In genomic region chr2:48412683-48413440, GRCm38 (mm10) we compare ENCODE assay signal across 14 mouse cellular contexts.
A peak's percentile ranks its signal among the peaks of the same experiment; 100 is the strongest.
DNase-seq lines count a peak whose midpoint lies in the region; TF ChIP-seq lines count a peak whose summit lies in the region.
"Had no signal": no experiment of that assay in that cellular context is flagged by ENCODE, and none has a peak within 500 bp of the region (broad histone marks: within the 10 kb centered on the region; RNA-seq: fewer than 3 reads in every experiment).

No protein-coding gene starts in this region.

- WGBS in small intestine, adult 2 months: 25% methylated on average over 4 of the region's 4 CpGs

- no peaks in the 10 kb centered on the region for H3K27me3 ChIP-seq in small intestine, adult 2 months (ENCODE audit: control insufficient read depth, insufficient read depth, low read length)

- no peak for TF ChIP-seq POLR2A in small intestine, adult 2 months (IDR thresholded peaks at IDR 0.05; ENCODE audit: low read depth, low read length)

- no peak overlapping the region for H3K4me3 ChIP-seq in small intestine, adult 2 months (ENCODE audit: low read depth, low read length)

- H3K4me1 ChIP-seq in small intestine, adult 2 months (ENCODE audit: control insufficient read depth, insufficient read depth, insufficient read length, low read length): peaks cover 20% of the 10 kb centered on the region; the same call in 1 of the 2 replicates

- peak; percentile 44 to 59 for DNase-seq in lung, adult 18-20 months
- no peak for DNase-seq in lung, postnatal 14 days
- peak; percentile 85 for DNase-seq in kidney, adult 11 months
- DNase-seq in kidney, postnatal 14 days: peak; percentile 73
- DNase-seq in heart, adult 18-20 months: no peak
- no peak for DNase-seq in cerebellum, adult 8-10 months
- DNase-seq in cerebellum, postnatal 36 days: no peak
- DNase-seq: adrenal gland, adult 2 months; cerebellum, adult 2 months; heart, adult 11 months; left cerebral cortex, postnatal 4 days; liver, postnatal 0 days; right cerebral cortex, postnatal 25 days had no signal

- no peaks in the 10 kb centered on the region for H3K36me3 ChIP-seq in small intestine, adult 2 months (ENCODE audit: control insufficient read depth, insufficient read depth, low read length)

- TF ChIP-seq CTCF in small intestine, adult 2 months (IDR thresholded peaks at IDR 0.05; ENCODE audit: extremely low read depth, insufficient read length, insufficient replicate concordance, low read depth, low read length): no peak

- peak overlapping the region; percentile 37; the same call in 1 of the 2 replicates for H3K27ac ChIP-seq in small intestine, adult 2 months (ENCODE audit: insufficient read depth, low read depth, low read length)

Comparison
In these comparisons a context has a peak if more than half of its experiments do, and no peak if none do; other contexts are left out.
1. DNase-seq: peak in lung, adult 18-20 months (2 of 2), kidney, adult 11 months (single experiment) and kidney, postnatal 14 days (single experiment); none in lung, postnatal 14 days (single experiment), heart, adult 18-20 months (0 of 2), cerebellum, adult 8-10 months (single experiment) and cerebellum, postnatal 36 days (0 of 2).